Mouse (Mus musculus) heart, postnatal 0 days (tissue): ENCODE data around the gene Gm20532.

Experiments used
- CTCF ChIP-seq: IDR thresholded peaks from 2 replicates; pipeline ENCODE4 v1.5.1; 2016; ENCODE audit warnings: antibody characterized with exemption, control low read depth, low read depth
- EP300 ChIP-seq: IDR thresholded peaks from 2 replicates; pipeline ENCODE4 v1.6.1; 2016; ENCODE audit warnings: antibody characterized with exemption, low read depth

DNA sequence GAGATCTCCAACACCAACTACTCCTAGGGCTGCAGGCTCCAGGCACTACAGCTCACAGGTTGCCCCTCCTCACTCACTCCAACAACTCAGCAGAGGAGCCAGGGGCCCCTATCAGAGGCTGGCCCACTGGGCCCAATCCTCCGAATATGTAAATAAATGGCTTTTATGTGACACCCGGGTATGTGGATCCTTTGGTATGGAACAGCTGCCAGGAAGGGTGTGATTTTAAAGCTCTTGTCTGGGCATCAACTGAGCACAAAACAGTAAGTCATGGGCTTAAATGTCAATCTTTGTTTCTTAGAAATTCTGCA is 49.8 kb downstream of the Gm20532 start:
- TF ChIP-seq CTCF, result no peak
- no peak for TF ChIP-seq EP300
